Mouse (Mus musculus): ENCODE data around the gene Cyp4a32. TPM values are rescaled to one million over a fixed set of nuclear protein-coding genes. Genes with fewer than 3 reads are reported as not detected.

Gene Cyp4a32
- polyA plus RNA-seq, 1 experiment from 2014 or later = not detected

DNA sequence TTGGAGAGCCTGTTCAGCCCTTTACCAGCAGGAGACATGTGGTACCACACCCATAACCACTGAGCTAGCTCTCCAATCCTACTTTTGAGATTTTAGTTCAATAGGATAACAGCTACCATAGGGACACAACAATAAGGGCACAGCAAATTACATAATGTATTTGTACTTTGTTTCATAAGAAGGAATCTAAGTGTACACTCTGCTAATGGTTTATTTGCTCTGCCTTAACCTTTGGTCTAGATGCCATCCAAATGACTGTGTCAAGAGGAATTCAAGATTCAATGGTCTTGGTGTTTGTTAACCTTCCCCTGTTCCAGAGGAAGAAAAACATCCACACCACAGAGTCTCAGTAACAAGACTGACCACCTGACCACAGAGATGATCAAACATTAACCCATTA, 58.4 kb downstream of the Cyp4a32 start:
- Histone ChIP-seq H3K4me2 (no peak overlapping the region), H3K36me3 (no peaks in the 10 kb centered on the region), H3K4me1 (replicated peaks) (peaks cover 10% of the 10 kb centered on the region; the same call in 1 of the 2 replicates), H3K9me3 (no peaks in the 10 kb centered on the region), H3K27me3 (no peaks in the 10 kb centered on the region), H3K27ac (replicated peaks) (no peak overlapping the region), H3K4me3 (no peak overlapping the region), H3K9ac (no peak overlapping the region)
- ATAC-seq (ENCODE audit: low read depth) = no peak

Other genes with a start within 250 kb of the Cyp4a32 start
- gene Cyp4a12b, start 189.3 kb upstream of the Cyp4a32 start, polyA plus RNA-seq (2015; fragmentation: Nextera tagmentation; extraction: Ambion mirVana) = not detected in 2 replicates
- not detected in 2 replicates for gene Cyp4a30b, start 148.4 kb upstream of the Cyp4a32 start, polyA plus RNA-seq (2015; fragmentation: Nextera tagmentation; extraction: Ambion mirVana)
- gene Cyp4a14, start 104.8 kb upstream of the Cyp4a32 start, polyA plus RNA-seq (2015; fragmentation: Nextera tagmentation; extraction: Ambion mirVana) = not detected in 2 replicates
- not detected in 2 replicates for gene Cyp4a10, start 82.7 kb upstream of the Cyp4a32 start, polyA plus RNA-seq (2015; fragmentation: Nextera tagmentation; extraction: Ambion mirVana)
- gene Cyp4a31, start 37.3 kb upstream of the Cyp4a32 start, polyA plus RNA-seq (2015; fragmentation: Nextera tagmentation; extraction: Ambion mirVana) = not detected in 2 replicates
- 0.32 and 0.39 TPM in 2 replicates for gene Cyp4b1, start 46.8 kb downstream of the Cyp4a32 start, polyA plus RNA-seq (2015; fragmentation: Nextera tagmentation; extraction: Ambion mirVana)
- gene Efcab14, start 136.8 kb downstream of the Cyp4a32 start, polyA plus RNA-seq (2015; fragmentation: Nextera tagmentation; extraction: Ambion mirVana) = 21.4 and 23.3 TPM in 2 replicates
- 0.39 TPM in 1 of 2 replicates, not detected in the other for gene Tex38, start 180.0 kb downstream of the Cyp4a32 start, polyA plus RNA-seq (2015; fragmentation: Nextera tagmentation; extraction: Ambion mirVana)
- gene Atpaf1, start 183.8 kb downstream of the Cyp4a32 start, polyA plus RNA-seq (2015; fragmentation: Nextera tagmentation; extraction: Ambion mirVana) = 32.1 and 38.9 TPM in 2 replicates
- 4.3 and 6.2 TPM in 2 replicates for gene Mob3c, start 227.1 kb downstream of the Cyp4a32 start, polyA plus RNA-seq (2015; fragmentation: Nextera tagmentation; extraction: Ambion mirVana)
- 24.3 and 28.7 TPM in 2 replicates for gene Mknk1, start 238.2 kb downstream of the Cyp4a32 start, polyA plus RNA-seq (2015; fragmentation: Nextera tagmentation; extraction: Ambion mirVana)

Data from neural tube, embryonic 13.5 days (tissue).